Mouse (Mus musculus) embryonic facial prominence, embryonic 12.5 days (tissue): Measurements from ENCODE around the gene S100a4. TPM values are rescaled to one million over a fixed set of nuclear protein-coding genes. Genes with fewer than 3 reads are reported as not detected.
A peak's percentile ranks its signal among the peaks of the same experiment; 100 is the strongest.

Experiments
- ATAC-seq: fragments of 200-750 bp; cut with Nextera tagmentation; 2 replicates; pipeline ENCODE4 v1.8.0; 2017; ENCODE audit not compliant: insufficient number of reproducible peaks, insufficient read depth, low FRiP score, low TSS enrichment
- H3K27ac ChIP-seq: fragments of 300-500 bp; sonication (generic); 2 replicates; pipeline ENCODE4 v1.5.1; 2016; ENCODE audit warnings: mild to moderate bottlenecking
- H3K27me3 ChIP-seq: fragments of 300-500 bp; sonication (generic); 2 replicates; pipeline ENCODE4 v1.6.1; 2016; ENCODE audit warnings: mild to moderate bottlenecking, moderate library complexity
- H3K36me3 ChIP-seq: fragments of 300-500 bp; sonication (generic); 2 replicates; pipeline ENCODE4 v1.6.1; 2016; ENCODE audit warnings: mild to moderate bottlenecking
- H3K4me1 ChIP-seq: fragments of 300-500 bp; sonication (generic); 2 replicates; pipeline ENCODE4 v1.6.1; 2016
- H3K4me2 ChIP-seq: fragments of 300-500 bp; sonication (generic); replicated peaks from 2 replicates; pipeline ENCODE4 v1.6.1; 2016; ENCODE audit warnings: mild to moderate bottlenecking, moderate library complexity
- H3K4me3 ChIP-seq: fragments of 300-500 bp; sonication (generic); 2 replicates; pipeline ENCODE4 v1.5.1; 2016; ENCODE audit warnings: mild to moderate bottlenecking
- H3K9ac ChIP-seq: fragments of 300-500 bp; sonication (generic); 2 replicates; pipeline ENCODE4 v1.6.1; 2016; ENCODE audit warnings: mild to moderate bottlenecking, moderate library complexity
- H3K9me3 ChIP-seq: fragments of 300-500 bp; sonication (generic); 2 replicates; pipeline ENCODE4 v1.6.1; 2016; ENCODE audit warnings: mild to moderate bottlenecking, moderate library complexity
- WGBS: fragments of 180-500 bp; shearing (Covaris S2); methylation state at CpG from one replicate; pipeline ENCODE4 v1.1.7; 2016; 5-methylcytosine and 5-hydroxymethylcytosine counted together
- polyA plus RNA-seq: library from polyadenylated mRNA; unstranded; fragments of >200 nt; fragmentation: Nextera tagmentation; extraction: Ambion mirVana; gene quantifications from 2 replicates; pipeline ENCODE4 v1.2.1, GENCODE M21; 2016

S100a4 gene
- polyA plus RNA-seq, 1 experiment from 2014 or later: 7.2 TPM

DNA sequence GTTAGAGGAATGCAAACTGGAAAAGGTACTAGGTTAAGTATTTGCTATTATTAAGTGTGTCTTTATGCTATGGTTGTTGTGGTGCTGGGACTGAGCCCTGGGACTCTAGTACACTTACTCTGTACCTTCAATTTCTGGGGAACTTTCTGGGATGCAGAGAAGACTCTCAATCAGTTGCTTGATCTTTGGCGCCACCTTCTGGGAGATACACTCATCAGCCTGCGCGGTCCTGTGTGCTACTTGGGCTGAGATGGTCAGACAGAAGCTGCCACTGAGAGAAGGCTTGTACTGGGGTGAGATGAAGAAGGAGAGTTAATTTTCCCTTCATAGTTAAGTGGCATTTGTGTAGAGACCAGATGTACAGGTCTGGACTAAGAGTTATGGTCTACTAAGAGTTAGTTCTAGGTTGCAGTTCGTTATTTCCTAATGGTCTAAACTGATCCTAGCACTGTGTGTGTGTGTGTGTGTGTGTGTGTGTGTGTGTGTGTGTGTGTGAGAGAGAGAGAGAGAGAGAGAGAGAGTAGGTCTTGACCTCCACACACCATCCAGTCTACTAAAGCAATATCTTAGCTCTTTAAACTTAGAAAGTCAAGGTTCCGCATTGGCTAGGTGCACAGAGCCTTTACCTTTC lies 49.4 kb downstream of the S100a4 start:
- no peaks in the 10 kb centered on the region for H3K36me3 ChIP-seq
- H3K9ac ChIP-seq: no peak overlapping the region
- H3K4me3 ChIP-seq: no peak overlapping the region
- WGBS: 38% methylated on average over 5 of the region's 5 CpGs
- no peak overlapping the region for H3K27ac ChIP-seq
- no peak overlapping the region for H3K4me2 ChIP-seq
- no peaks in the 10 kb centered on the region for H3K4me1 ChIP-seq
- no peaks in the 10 kb centered on the region; the same call in 1 of the 2 replicates for H3K27me3 ChIP-seq
- ATAC-seq: no peak
- no peaks in the 10 kb centered on the region for H3K9me3 ChIP-seq

DNA sequence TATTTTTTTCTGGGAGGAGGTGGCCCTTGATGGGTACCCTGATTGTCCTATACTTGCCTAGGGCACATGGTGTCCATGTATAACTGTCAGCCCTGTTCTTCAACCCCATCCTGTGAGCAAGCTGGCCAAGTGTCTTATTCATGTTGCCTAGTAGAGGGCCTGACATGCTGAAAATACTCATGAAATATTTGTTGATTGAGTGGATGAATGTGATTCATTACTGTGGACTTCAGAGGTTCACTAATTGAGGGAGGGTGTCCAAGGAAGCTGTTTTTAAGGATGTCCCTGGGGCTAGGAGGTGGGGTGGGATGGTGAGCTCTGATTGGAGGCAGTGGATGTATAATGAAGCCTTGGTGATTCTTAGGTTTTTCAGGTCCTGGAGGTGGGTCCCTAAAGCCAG lies 50.1 kb downstream of the S100a4 start, which contains the start of gene S100a7a:
TSS of gene S100a7a (plus strand) at position 301 of the 400 bp plus-strand sequence.
- Histone ChIP-seq H3K4me3 (no peak within 1 kb of the TSS), H3K4me1 (no peaks in the 10 kb centered on the region), H3K4me2 (no peak within 1 kb of the TSS), H3K36me3 (no peaks in the 10 kb centered on the region), H3K27ac (no peak within 1 kb of the TSS), H3K27me3 (no peaks in the 10 kb centered on the region; the same call in 1 of the 2 replicates), H3K9me3 (no peaks in the 10 kb centered on the region), H3K9ac (no peak within 1 kb of the TSS)
- 0 out of 2 replicates have a peak, but pooled peaks have one; percentile 56 for ATAC-seq

Other genes with a start within 250 kb of the S100a4 start
- 42.8 and 44.8 TPM in 2 replicates for gene Slc27a3, start 213.8 kb upstream of the S100a4 start, polyA plus RNA-seq
- 43.6 and 45.2 TPM in 2 replicates for gene Ints3, start 170.1 kb upstream of the S100a4 start, polyA plus RNA-seq
- gene Npr1, start 137.9 kb upstream of the S100a4 start, polyA plus RNA-seq: 4.0 and 5.0 TPM in 2 replicates
- gene Ilf2, start 127.6 kb upstream of the S100a4 start, polyA plus RNA-seq: 301 and 311 TPM in 2 replicates
- 74.0 and 76.3 TPM in 2 replicates for gene Snapin, start 112.7 kb upstream of the S100a4 start, polyA plus RNA-seq
- gene Chtop, start 94.3 kb upstream of the S100a4 start, polyA plus RNA-seq: 197 and 209 TPM in 2 replicates
- 10.3 and 11.2 TPM in 2 replicates for gene S100a1, start 89.4 kb upstream of the S100a4 start, polyA plus RNA-seq
- 15.0 and 17.4 TPM in 2 replicates for gene S100a13, start 89.3 kb upstream of the S100a4 start, polyA plus RNA-seq
- 1.5 and 2.2 TPM in 2 replicates for gene S100a14, start 76.9 kb upstream of the S100a4 start, polyA plus RNA-seq
- 56.1 and 58.0 TPM in 2 replicates for gene S100a16, start 66.5 kb upstream of the S100a4 start, polyA plus RNA-seq
- gene S100a3, start 43.2 kb upstream of the S100a4 start, polyA plus RNA-seq: not detected in 2 replicates
- not detected in 2 replicates for gene S100a2, start 13.5 kb upstream of the S100a4 start, polyA plus RNA-seq
- not detected in 2 replicates for gene Gm42674, start 1.9 kb upstream of the S100a4 start, polyA plus RNA-seq
- gene S100a5, start 4.8 kb downstream of the S100a4 start, polyA plus RNA-seq: 0.85 and 0.91 TPM in 2 replicates
- gene S100a6, start 9.1 kb downstream of the S100a4 start, polyA plus RNA-seq: 37.8 and 42.0 TPM in 2 replicates
- 0.13 and 0.36 TPM in 2 replicates for gene S100a7a, start 50.2 kb downstream of the S100a4 start, polyA plus RNA-seq
- 16.8 and 18.3 TPM in 2 replicates for gene S100a8, start 65.2 kb downstream of the S100a4 start, polyA plus RNA-seq
- gene S100a9, start 92.0 kb downstream of the S100a4 start, polyA plus RNA-seq: 8.6 and 11.9 TPM in 2 replicates
- gene Pglyrp4, start 123.1 kb downstream of the S100a4 start, polyA plus RNA-seq: not detected in 2 replicates
- gene Gm5849, start 174.1 kb downstream of the S100a4 start, polyA plus RNA-seq: not detected in 2 replicates